Mouse (Mus musculus): Measurements from ENCODE around the gene 1500015O10Rik.

DNA sequence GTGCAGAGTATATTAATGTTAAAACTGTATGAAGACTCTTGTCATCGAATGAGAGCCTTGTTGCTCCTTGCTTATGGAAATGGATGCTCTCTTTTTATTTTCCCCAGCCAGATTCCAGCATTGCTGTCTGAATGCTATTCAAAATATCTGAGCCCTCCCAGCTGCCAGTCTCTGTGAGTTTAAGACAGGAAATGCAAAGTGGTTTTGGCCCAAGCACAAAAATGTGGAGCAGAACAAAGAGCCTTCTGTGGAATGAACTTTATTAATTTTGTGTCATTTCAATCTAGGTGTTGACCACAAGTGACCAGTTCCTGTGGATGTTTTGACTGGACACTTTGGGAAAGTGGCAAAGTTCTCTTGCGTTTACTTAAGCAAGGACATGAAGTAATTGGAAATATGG, 15.6 kb upstream of the 1500015O10Rik start:
- TF ChIP-seq CTCF (IDR thresholded peaks at IDR 0.05; ENCODE audit: borderline replicate concordance, extremely low read depth, insufficient read depth, insufficient read length), result no peak
- TF ChIP-seq POLR2A (IDR thresholded peaks at IDR 0.05; ENCODE audit: borderline replicate concordance, extremely low read depth, insufficient read depth, insufficient read length, poor library complexity, severe bottlenecking), result no peak
